31 mouse cellular contexts compared by ENCODE assay signal in the genomic region with DNA sequence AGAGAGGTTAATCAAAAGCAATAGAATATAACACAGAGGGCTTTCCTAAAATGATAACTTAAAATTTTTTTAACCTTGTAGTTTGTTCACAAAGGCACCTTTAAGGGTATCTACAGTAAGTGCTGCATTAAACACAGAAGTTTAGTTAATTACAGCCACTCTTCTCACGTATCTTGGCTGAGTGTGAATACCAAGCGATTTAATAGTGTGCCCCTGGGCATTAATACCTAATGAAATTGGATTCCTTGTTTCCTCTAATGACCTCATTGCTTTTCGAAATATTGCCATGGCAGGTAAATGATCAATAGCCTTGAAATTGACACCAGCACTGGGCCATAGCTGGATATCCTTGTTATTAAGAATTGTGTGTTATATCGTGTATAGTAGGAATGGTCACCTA. TPM values are rescaled to one million over a fixed set of nuclear protein-coding genes. Genes with fewer than 3 reads are reported as not detected.
"Had no signal": no experiment of that assay in that cellular context is flagged by ENCODE, and none has a peak within 500 bp of the region (broad histone marks: within the 10 kb centered on the region; RNA-seq: fewer than 3 reads in every experiment).

No protein-coding gene starts in this region.

- DNase-seq: forebrain, postnatal 0 days; gastrocnemius, adult 2 months; gastrocnemius, postnatal 10 days; gastrocnemius, postnatal 25 days; heart, adult 18-20 months; heart, postnatal 14 days; heart, postnatal 36 days; kidney, postnatal 4 days; left cerebral cortex, postnatal 4 days; lung, adult 18-20 months had no signal

- H3K4me3 ChIP-seq: gastrocnemius, adult 2 months; heart, embryonic 13.5 days; heart, embryonic 15.5 days; hindbrain, embryonic 13.5 days; hindbrain, embryonic 15.5 days; intestine, embryonic 15.5 days; kidney, embryonic 15.5 days; layer of hippocampus, adult 2 months; limb, embryonic 13.5 days; limb, embryonic 15.5 days; liver, embryonic 12.5 days had no signal

- H3K36me3 ChIP-seq: heart, embryonic 13.5 days; heart, embryonic 15.5 days; hindbrain, embryonic 13.5 days; hindbrain, embryonic 15.5 days; intestine, embryonic 15.5 days; kidney, embryonic 15.5 days; limb, embryonic 13.5 days; limb, embryonic 15.5 days; liver, embryonic 12.5 days had no signal

- H3K27me3 ChIP-seq: heart, embryonic 13.5 days; heart, embryonic 15.5 days; hindbrain, embryonic 13.5 days; hindbrain, embryonic 15.5 days; intestine, embryonic 15.5 days; kidney, embryonic 15.5 days; limb, embryonic 13.5 days; limb, embryonic 15.5 days; liver, embryonic 12.5 days had no signal

- H3K27ac ChIP-seq: gastrocnemius, adult 2 months; heart, embryonic 13.5 days; heart, embryonic 15.5 days; hindbrain, embryonic 13.5 days; hindbrain, embryonic 15.5 days; hindbrain, postnatal 0 days; intestine, embryonic 15.5 days; kidney, embryonic 15.5 days; kidney, postnatal 0 days; layer of hippocampus, adult 2 months; limb, embryonic 13.5 days; limb, embryonic 15.5 days; liver, embryonic 12.5 days; liver, embryonic 14.5 days had no signal

- H3K4me1 ChIP-seq: heart, embryonic 13.5 days; heart, embryonic 15.5 days; hindbrain, embryonic 13.5 days; hindbrain, embryonic 15.5 days; intestine, embryonic 15.5 days; kidney, embryonic 15.5 days; limb, embryonic 15.5 days; liver, embryonic 12.5 days had no signal

RNA-seq across cellular contexts. Expression of a gene that starts 8.3 kb away (rescaled TPM):
- polyA plus RNA-seq: forebrain, postnatal 0 days; frontal cortex, adult 2 months; heart, embryonic 11.5 days; heart, embryonic 13.5 days; heart, embryonic 15.5 days; heart, postnatal 0 days; hindbrain, embryonic 11.5 days; hindbrain, embryonic 13.5 days; hindbrain, embryonic 15.5 days; hindbrain, postnatal 0 days; inflammation-experienced regulatory T-cells, adult 6 months; intestine, embryonic 15.5 days; intestine, postnatal 0 days; limb, embryonic 13.5 days; limb, embryonic 15.5 days; liver, adult 2 months; liver, embryonic 12.5 days; liver, embryonic 14.5 days; liver, embryonic 16.5 days had no signal

RNA-seq across cellular contexts. Expression of a gene that starts 55.3 kb away (rescaled TPM):
- polyA plus RNA-seq: forebrain, postnatal 0 days; frontal cortex, adult 2 months; heart, embryonic 11.5 days; heart, embryonic 13.5 days; heart, embryonic 15.5 days; heart, postnatal 0 days; hindbrain, embryonic 11.5 days; hindbrain, postnatal 0 days; inflammation-experienced regulatory T-cells, adult 6 months; intestine, embryonic 15.5 days; intestine, postnatal 0 days; kidney, embryonic 15.5 days; limb, embryonic 13.5 days; limb, embryonic 15.5 days; liver, adult 2 months; liver, embryonic 12.5 days; liver, embryonic 14.5 days; liver, embryonic 16.5 days had no signal
